8 mouse cellular contexts compared by ENCODE assay signal in genomic region chr12:91641631-91642141, GRCm38 (mm10). TPM values are rescaled to one million over a fixed set of nuclear protein-coding genes. Genes with fewer than 3 reads are reported as not detected.
DNase-seq lines count a peak whose midpoint lies in the region; ATAC-seq and TF ChIP-seq lines count a peak whose summit lies in the region.

No protein-coding gene starts in this region.

- peak; percentile 27 for DNase-seq in gastrocnemius, adult 2 months
- no peak for DNase-seq in gastrocnemius, postnatal 36 days
- DNase-seq in cerebellum, adult 18-20 months = peak; percentile 18 to 29
- peak; percentile 49 for DNase-seq in forebrain, postnatal 0 days
- DNase-seq in kidney, postnatal 0 days (ENCODE audit: low spot score) = peak; percentile 19
- DNase-seq in lung, postnatal 10 days = peak; percentile 22
- peak; percentile 44 for DNase-seq in right cerebral cortex, postnatal 14 days
- no peak for DNase-seq in spleen, adult 18-20 months

- no peaks in the 10 kb centered on the region for H3K27me3 ChIP-seq in forebrain, postnatal 0 days (ENCODE audit: insufficient read depth, low read length)
- no peaks in the 10 kb centered on the region for H3K27me3 ChIP-seq in kidney, postnatal 0 days (ENCODE audit: insufficient read depth, low read length)

- H3K4me1 ChIP-seq in forebrain, postnatal 0 days (ENCODE audit: insufficient read depth) = peaks cover 6% of the 10 kb centered on the region; the same call in 1 of the 2 replicates
- peaks cover 3% of the 10 kb centered on the region; the same call in 1 of the 2 replicates for H3K4me1 ChIP-seq in kidney, postnatal 0 days (replicated peaks; ENCODE audit: insufficient read depth, low read length)

- no peak for TF ChIP-seq CTCF in gastrocnemius, adult 2 months (IDR thresholded peaks at IDR 0.05)
- TF ChIP-seq CTCF in forebrain, postnatal 0 days (IDR thresholded peaks at IDR 0.05; ENCODE audit: low read depth) = no peak
- no peak for TF ChIP-seq CTCF in kidney, postnatal 0 days (IDR thresholded peaks at IDR 0.05; ENCODE audit: low read depth)

- H3K36me3 ChIP-seq in forebrain, postnatal 0 days (ENCODE audit: insufficient read depth) = no peaks in the 10 kb centered on the region
- no peaks in the 10 kb centered on the region for H3K36me3 ChIP-seq in kidney, postnatal 0 days (ENCODE audit: insufficient read depth, low read length)

- peak overlapping the region; percentile 57 for H3K4me3 ChIP-seq in gastrocnemius, adult 2 months
- H3K4me3 ChIP-seq in forebrain, postnatal 0 days (ENCODE audit: low read depth, low read length) = peak overlapping the region; percentile 12; the same call in 1 of the 2 replicates
- H3K4me3 ChIP-seq in kidney, postnatal 0 days (replicated peaks; ENCODE audit: low read depth, low read length) = 0 out of 2 replicates have a peak overlapping the region, but pooled peaks have one; percentile 12

- intact Hi-C loops in gastrocnemius, adult 2 months (cut with DNase I) = no loop called here
- intact Hi-C loops in gastrocnemius, postnatal 36 days (cut with DNase I) = loop anchor here (2.0 kb wide), 1 partner anchor 147 kb away; the partner anchor contains the start of gene Ston2

- WGBS in forebrain, postnatal 0 days = 7% methylated on average over 13 of the region's 13 CpGs
- 18% methylated on average over 13 of the region's 13 CpGs for WGBS in kidney, postnatal 0 days

- H3K9me3 ChIP-seq in forebrain, postnatal 0 days (ENCODE audit: low read length) = no peaks in the 10 kb centered on the region
- H3K9me3 ChIP-seq in kidney, postnatal 0 days (replicated peaks; ENCODE audit: low read length) = no peaks in the 10 kb centered on the region

- H3K27ac ChIP-seq in gastrocnemius, adult 2 months = peak overlapping the region; percentile 56
- H3K27ac ChIP-seq in forebrain, postnatal 0 days (ENCODE audit: low read depth, low read length) = no peak overlapping the region
- H3K27ac ChIP-seq in kidney, postnatal 0 days = no peak overlapping the region

- H3K9ac ChIP-seq in forebrain, postnatal 0 days = peak overlapping the region; percentile 22
- H3K9ac ChIP-seq in kidney, postnatal 0 days (ENCODE audit: low read depth, low read length) = peak overlapping the region; percentile 35; the same call in 1 of the 2 replicates

- ATAC-seq in forebrain, postnatal 0 days = peak; percentile 70
- no peak for ATAC-seq in kidney, postnatal 0 days (replicated peaks; ENCODE audit: low FRiP score, low read depth)

- H3K4me2 ChIP-seq in forebrain, postnatal 0 days (ENCODE audit: low read depth) = peak overlapping the region; percentile 50
- H3K4me2 ChIP-seq in kidney, postnatal 0 days (ENCODE audit: low read length) = peak overlapping the region; percentile 48

RNA-seq across cellular contexts. Expression of gene Gtf2a1, which starts 51.4 kb away (rescaled TPM):
- 10 to 100 TPM; 25.2 to 26.0 TPM for total RNA-seq in gastrocnemius, adult 2 months (2021)
- 10 to 100 TPM; 18.5 to 20.9 TPM for total RNA-seq in gastrocnemius, postnatal 36 days (2021)
- 23.2 and 33.6 TPM in 2 replicates for total RNA-seq in forebrain, postnatal 0 days (2014; rRNA removed)
- polyA plus RNA-seq in forebrain, postnatal 0 days (2015; fragmentation: Nextera tagmentation; extraction: Ambion mirVana) = 25.2 and 37.3 TPM in 2 replicates
- 29.5 and 34.2 TPM in 2 replicates for polyA plus RNA-seq in kidney, postnatal 0 days (2015; fragmentation: Nextera tagmentation; extraction: Ambion mirVana)

Comparison
In these comparisons a context has a peak if more than half of its experiments do, and no peak if none do; other contexts are left out.
1. DNase-seq: peak in gastrocnemius, adult 2 months (single experiment), cerebellum, adult 18-20 months (2 of 2), forebrain, postnatal 0 days (single experiment), kidney, postnatal 0 days (single experiment), lung, postnatal 10 days (single experiment) and right cerebral cortex, postnatal 14 days (single experiment); none in gastrocnemius, postnatal 36 days (0 of 2) and spleen, adult 18-20 months (0 of 2).
2. Peak in every context shown above with its lines, with median percentiles within 50 percentile points of each other: H3K4me3 ChIP-seq.